Mouse (Mus musculus) frontal cortex, postnatal 25 days (tissue): ENCODE measurements around the gene Cd22.

ENCODE experiments used
- DNase-seq, 2 experiments: peaks; one replicate each; pipeline ENCODE4 v3.0.0; 2022; ENCODE audit warnings: low spot score in 2 of 2

Gene Cd22

GRCm38 (mm10) chr7:30820854-30821445, 59.2 kb downstream of the Cd22 start:
- DNase-seq: no peak

- no peak for DNase-seq
Measured at GRCm38 (mm10) chr7:30820131-30820530, 60.0 kb downstream of the Cd22 start.
